Mouse (Mus musculus) common myeloid progenitor, adult 5-6 weeks (primary cell): Measurements from ENCODE around the gene Bcl2l12. TPM values are rescaled to one million over a fixed set of nuclear protein-coding genes. Genes with fewer than 3 reads are reported as not detected.

Source experiments
- ATAC-seq: replicated peaks from 2 replicates; pipeline ENCODE4 v1.8.0; 2016; ENCODE audit warnings: low read depth, mild to moderate bottlenecking, moderate TSS enrichment, inconsistent platforms; ENCODE audit not compliant: poor library complexity, severe bottlenecking
- total RNA-seq: library from RNA; stranded (forward); fragments of 200-1000, 187-1606 nt; gene quantifications from 2 replicates; pipeline ENCODE4 v1.2.3, GENCODE M21; 2017

Gene Bcl2l12
- total RNA-seq, 1 experiment from 2014 or later, result 29.5 TPM

DNA sequence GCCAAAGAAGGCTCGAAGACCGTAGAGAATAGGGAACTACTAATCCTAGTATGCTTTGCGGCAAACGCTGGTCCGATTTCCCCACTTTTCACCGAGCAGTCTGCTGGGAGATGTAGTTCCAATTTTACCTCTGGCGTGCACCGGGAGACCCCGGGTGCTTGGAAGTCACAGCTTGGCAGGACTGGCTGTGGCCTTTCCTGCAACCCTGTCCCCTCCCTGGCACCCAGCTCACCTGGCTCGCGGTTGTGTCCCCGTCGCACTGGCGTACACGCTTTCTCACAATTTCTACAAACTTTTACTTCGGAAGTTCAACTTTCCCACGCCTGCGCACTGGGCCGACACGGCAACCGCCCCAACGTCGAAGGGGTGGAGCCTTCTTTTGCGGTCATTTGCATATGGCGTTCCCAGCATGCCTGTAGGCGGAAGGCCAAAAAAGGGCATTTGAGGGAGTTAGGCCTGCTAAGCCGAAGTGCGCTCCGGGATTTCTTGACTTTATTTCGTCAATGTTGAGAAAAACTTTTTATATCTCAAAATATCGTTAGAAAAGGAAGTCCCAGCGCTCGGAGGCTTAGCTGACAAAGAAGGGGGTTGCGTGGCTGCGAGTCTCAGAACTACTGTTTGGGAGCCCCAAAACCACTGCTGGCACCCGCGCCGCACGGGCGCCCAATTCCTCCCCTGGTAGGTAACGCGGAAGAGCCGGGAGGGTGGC lies 1.1 kb downstream of the Bcl2l12 start, which contains the start of gene Irf3:
Irf3 (plus strand) TSS at position 418 of the 709 bp plus-strand sequence.
- peak; percentile 89 for ATAC-seq

DNA sequence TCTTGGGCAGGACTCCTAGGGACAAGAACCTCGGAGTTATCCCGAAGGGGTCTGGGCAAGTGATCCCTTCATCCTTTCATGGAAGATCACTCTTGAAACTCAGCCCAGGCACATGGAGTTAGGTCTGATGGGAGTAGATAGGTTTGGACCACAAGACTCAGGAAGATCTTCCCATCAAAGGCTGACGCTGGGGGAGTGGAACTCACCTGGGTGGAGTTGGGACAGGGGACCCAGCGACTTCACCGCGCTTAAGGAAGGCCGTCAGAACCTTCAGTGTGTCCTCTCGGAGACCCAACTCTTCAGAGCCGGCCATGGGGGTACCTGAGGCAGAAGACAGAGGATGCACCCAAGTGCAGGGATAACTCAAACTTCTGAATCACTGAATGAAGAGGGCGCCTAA lies 1.8 kb downstream of the Bcl2l12 start:
- no peak for ATAC-seq

DNA sequence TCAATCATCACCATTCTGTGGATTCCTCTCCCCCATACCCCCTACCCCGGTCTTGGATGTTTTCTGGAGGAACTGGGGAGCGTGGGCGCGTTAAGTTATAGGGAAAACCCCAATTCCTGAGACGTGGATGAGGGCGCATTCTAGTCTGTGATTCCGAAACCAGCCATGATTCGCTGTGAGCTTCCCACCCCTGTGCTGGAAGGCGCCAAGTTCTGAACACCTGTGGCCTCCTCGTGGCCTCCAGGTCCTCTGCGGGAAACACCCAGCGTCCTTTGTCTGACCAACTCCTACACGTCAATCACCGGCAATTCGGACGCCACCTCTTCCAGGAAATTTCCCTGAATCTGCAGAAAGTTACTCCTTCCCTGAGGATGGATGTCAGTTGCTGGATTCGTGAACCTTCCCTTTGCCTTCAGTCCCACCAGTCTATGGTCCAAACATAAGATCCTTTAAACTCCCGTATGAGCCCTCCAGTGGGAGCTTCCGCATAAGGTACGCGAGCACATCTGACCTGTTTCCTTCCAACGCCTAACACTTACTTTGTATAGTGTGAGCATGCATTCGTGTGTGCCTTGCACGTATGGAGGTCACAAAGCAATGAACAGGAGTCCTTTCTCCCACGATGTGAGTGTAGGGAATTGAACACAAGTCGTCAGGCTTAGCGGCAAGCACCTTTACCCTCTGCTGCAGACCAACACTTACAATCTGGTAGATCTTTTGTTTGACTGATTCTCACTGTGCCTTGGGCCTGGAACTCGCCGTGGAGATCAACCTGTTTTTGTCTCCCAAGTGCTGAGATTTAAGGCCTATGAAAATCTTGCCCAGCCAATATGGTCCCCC lies 11.4 kb downstream of the Bcl2l12 start:
- ATAC-seq, result peak; percentile 7

DNA sequence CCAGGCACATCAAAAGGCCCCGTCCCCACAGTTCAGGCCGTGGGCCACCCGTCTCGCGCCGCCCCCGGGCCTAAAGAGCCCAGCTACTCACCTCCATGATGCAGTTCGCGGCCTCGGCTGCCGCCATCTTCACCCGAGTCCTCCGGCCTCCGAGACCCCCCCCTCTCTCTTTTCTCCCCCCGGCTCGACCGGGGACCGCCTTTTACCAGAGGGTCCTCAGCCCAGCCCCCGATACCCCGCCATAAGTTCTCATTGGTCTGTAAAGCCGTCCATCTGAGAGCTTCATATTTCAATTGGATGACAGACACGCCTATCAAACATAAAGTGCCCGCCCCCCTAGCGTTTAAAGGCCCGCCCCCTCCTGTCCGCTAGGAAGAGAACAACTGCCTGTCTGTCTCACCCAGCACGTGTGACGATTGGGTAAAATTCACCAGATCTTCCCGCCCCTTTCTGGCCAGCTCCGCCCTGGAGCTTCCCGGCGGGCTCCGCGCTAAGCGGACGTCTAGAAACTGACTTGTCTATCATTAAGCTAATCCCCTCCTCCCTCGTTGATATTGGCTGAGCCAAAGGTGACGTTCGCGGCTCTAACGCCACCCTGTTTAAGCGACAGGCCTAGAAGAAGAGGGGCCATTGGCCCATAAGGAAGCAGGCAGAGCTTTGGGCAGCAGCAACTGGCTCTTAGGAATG lies 12.2 kb downstream of the Bcl2l12 start, which contains the start of gene Prmt1:
Prmt1 (minus strand) TSS at position 377 of the 687 bp plus-strand sequence.
- ATAC-seq, result peak; percentile 85

DNA sequence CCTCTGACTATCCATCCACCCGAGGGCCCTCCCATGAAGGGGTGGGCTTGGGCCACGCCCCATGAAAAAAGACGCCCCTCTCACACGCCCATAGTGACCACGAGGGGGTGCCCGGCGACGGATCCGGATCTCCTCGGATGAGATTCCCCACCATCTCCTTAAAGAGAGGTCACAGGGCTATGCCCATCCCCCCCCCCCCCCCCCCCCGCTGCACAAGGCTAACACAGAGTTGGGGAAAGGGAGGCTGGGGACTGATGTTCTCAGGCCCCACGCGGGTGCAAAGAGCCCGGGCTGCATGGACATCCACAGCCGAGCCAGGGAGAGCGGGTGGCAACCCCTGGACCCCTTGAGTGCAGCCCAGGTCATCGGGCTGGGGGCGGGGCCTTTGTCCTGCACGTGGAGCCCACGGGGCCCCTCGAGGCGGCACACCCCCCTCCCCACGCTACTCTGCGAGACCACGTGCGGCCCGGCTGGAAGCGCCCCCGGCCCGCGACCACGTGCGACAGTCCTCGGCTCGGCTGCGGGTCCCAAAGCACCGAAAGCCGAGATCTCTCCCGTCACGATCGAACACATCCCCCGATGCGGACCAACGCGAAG lies 12.8 kb downstream of the Bcl2l12 start:
- ATAC-seq, result peak; percentile 24

DNA sequence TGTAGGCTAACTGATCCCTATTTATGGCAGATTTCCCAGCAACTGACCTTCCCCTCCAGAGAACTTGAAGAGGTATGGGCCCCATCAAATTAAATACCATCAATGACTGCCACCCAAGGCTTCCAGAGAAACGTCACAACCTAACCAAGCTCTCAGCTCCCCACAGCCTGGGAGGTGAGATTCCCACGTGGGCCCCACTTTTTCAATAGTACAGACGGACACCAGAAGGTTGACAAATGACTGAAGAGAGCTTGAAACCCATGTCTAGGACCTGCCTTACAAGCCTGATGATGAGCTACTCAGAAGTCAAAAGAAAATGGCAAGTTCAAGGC lies 13.7 kb downstream of the Bcl2l12 start:
- ATAC-seq, result no peak

DNA sequence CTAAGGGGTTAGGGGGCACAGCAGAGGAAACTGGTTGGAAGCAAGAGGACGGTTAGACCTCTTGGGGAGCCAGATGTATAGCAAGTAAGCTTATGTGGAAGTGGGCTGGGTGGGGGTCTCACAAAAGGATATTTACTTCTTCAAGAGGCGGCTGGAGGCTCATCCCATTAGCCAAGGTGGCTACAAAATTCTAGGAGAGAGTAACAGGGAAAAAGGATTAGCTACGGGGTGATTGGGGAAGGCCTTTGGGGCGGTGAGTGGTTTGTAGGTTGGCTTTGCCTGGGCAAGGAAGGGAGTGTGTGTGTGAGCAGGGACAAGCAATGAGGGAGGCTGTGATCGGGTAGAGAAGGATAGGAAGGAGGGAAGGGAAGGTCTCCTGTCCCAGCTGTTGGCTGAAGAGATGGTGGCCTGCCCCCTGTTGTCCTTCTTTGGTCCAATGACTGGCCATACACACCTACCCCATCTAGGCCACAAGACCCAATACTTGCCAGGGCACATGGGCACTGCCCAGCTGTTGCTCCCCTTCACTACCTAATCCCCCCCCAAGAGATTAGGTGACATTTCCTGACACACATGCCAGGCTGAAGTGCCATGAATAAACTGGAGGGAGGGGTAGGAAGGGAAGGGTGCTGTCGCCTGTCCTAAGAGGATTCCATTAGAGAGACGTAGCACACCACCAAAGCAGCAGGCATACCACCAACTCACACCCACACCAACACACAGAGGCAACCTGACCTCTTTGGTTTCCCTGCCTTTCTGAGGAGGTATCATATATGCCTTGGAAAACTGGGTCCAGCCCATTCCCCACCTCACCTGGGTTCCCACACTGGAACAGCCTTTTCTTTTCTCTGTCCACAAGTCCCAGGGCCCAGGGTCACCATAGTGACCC lies 14.3 kb downstream of the Bcl2l12 start:
- no peak for ATAC-seq

DNA sequence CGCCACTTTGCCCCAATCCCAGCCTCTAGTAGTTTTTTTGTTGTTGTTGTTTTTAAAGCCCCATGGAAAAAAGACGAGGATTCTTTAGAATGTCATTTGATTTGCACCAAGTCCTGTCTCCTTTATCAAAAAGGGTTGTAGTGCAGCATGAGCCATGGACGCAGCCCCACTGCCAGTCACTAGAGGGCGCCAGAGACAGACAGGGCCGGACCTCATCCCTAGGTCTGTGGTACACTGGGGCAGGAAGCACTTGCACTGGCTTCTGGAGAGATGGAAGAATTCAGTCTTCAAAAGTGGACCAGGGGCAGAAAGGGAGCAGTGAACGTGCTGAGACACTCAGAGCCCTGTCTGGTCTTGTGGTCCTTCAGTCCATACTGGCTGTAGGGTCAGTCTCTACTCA lies 15.4 kb downstream of the Bcl2l12 start:
- ATAC-seq, result peak; percentile 27; the same call in 1 of the 2 replicates

DNA sequence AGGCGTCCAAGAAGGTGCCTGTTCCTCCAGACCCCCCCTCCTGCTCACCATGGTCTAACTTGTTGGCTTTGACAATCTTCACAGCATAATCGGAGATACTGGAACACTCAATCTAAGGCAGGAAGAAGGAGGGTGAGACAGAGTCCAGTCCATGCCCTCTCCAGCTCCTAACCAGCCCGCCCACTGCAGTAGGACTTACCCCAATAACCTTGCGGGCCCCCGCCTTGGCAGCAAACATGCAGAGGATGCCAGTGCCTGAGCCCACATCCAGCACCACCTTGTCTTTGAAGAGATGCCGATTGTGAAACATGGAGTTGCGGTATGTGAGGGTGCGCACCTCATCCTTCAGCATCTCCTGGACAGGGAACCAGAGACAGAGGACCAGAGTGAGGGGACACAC lies 17.0 kb downstream of the Bcl2l12 start:
- ATAC-seq, result no peak

DNA sequence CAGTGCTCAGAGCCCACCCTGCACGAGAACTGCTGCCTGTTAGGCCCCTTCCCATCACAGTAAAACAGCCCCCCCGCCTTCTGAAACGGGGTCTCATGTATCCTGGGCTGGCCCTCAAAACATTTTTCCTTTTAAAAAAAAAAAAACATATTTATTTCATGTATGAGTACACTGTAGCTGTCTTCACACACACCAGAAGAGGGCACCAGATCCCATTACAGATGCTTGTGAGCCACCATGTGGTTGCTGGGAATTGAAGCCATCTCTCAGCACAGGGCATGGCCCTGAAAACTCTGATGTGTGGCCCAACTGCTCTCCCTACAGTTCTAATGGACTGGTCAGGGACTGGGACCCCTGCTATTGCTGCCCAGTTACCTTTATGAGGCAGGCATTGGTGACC lies 20.2 kb downstream of the Bcl2l12 start:
- no peak for ATAC-seq

DNA sequence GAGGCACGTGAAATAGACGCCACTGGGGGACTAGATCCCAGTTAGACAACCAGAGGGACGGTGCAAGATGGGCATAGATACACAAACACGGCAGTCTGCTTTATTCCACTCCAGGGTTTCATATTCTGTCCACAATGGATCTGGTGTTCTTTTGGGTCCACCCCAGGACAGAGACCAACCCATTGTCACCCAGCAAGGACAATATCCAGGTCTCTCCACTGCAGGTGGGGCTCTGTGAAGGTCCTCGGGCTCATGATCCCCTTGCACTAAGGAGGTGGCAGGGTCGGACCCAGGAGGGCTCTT lies 23.4 kb downstream of the Bcl2l12 start:
- ATAC-seq, result no peak

DNA sequence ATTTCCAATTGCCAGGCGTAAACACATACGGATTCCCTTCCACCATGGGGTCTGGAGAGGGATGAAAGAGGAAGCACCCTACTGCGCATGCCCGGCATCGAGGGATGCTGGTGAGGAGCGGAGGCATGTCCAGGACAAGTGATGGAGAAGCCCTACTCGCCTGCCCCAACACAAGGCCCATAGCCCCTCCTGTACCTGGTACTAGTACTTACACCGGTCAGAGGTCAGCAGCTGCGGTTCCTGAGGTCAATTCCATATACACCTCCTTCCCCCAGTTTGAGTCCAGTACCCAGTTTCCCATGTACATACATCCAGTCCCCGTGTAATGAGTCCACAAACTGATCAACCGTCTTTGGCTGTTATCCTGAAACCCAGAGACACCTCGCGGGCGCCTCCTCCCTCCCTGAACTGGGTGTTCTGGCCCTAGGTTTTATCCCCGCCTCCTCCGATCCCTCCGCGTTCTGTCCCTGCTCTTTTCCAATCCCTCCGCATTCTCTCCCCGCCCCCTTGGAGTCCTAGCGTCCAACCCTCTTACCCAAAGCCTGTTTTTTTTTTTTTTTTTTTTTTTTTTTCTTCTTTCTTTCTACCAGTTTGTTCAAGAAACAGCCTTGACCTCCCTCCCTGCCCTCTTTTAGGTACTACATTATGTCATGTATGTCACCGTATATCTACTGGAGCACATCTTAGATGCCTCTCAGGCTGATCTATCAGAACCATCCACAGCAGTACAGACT lies 24.0 kb downstream of the Bcl2l12 start, which contains the start of gene Cpt1c:
Cpt1c (minus strand) TSS at position 469 of the 734 bp plus-strand sequence.
- ATAC-seq, result peak; percentile 45; the same call in 1 of the 2 replicates

DNA sequence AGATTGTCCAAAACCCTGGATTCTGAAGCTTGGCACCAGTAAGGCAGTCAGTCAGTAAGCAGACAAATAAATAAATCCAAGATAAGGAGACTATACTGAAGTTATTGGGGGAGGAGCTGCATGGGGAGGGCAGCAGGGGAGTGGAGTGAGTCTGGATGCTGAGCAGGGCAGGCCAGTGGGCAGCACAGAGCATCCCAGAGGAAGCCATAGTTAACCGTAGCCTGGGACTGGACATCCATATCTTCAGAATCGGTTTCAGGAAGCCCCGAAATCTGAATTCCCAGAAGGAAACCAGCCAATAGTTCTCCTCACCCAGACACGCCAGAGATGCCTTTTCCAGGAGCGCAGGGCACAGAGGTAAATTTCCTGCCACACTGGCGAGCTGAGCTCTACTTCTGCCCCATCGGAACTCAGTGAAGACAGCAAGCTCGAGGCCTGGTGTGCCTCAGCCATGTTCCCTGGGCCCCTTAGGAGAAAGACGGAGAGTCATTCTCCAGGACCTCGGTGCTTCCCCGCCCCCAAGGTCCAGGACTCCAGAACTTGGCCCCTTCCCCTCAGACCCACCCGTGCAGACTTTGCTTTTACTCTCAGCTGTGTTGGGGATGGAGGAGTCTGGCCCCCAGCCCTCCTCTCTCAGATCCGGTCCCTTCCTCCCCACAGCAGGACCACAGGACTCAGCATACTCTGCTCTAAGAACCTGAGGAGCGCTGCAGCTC lies 24.9 kb downstream of the Bcl2l12 start:
- no peak for ATAC-seq

DNA sequence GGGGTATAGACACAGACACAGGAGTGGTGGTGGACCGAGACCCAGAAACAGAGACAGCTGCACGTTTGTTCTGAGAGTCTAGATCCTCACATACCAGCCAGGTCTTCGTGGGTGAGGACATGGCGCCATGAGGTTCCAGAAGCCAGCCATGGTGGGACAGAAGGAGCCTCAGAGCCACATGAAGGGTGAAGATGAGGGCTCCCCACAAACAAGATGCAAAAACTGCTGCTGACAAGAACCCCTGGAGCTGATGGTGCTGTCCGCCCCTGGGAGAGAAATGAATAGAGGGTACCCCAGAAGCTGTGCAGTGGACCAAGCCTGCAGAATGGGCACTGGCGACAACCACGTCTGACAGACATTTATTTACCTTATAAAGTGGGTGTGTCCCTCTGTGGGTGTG lies 27.4 kb downstream of the Bcl2l12 start:
- ATAC-seq, result no peak

DNA sequence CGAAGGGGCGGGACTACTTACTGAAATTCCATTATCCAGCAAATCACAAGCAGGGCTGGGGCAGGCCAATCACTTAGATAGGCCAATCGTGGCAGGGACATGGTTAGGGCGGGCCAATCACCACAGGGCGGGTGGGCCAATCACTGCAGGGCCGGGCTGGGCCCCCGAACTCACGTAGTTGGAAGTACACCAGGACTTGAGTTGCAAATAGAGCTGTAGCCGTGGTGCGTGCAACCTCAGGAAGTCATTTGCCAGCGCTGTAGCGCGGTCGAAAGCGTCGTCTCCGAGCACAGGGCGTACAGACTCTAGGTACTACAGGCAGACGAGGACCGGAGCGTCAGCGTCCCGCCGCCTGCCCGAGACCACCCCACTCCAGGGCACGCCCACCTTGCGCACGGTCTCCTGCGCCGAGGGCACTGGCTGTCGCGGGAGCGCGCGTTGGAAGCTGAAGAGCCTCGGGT lies 28.3 kb downstream of the Bcl2l12 start:
- ATAC-seq, result peak; percentile 83

DNA sequence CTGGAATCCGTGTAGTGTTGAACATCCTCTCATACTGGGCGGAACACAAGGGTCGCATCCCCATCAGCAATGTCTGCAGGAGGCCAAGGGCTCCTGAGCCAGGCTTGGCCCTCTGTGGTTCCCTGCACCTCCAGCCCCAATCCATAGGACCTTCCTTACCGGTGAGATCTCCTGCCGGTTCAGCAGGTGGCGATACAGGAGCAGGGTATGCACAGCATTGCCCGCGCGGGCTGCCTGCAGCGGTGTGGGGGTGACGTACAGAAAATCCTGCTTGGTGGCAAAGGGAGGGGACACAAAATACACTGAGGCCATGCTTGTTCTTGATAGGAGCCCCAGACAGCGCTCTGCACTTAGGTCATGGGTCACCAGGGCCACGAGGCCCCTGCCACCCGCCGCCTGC lies 31.9 kb downstream of the Bcl2l12 start:
- ATAC-seq, result no peak

DNA sequence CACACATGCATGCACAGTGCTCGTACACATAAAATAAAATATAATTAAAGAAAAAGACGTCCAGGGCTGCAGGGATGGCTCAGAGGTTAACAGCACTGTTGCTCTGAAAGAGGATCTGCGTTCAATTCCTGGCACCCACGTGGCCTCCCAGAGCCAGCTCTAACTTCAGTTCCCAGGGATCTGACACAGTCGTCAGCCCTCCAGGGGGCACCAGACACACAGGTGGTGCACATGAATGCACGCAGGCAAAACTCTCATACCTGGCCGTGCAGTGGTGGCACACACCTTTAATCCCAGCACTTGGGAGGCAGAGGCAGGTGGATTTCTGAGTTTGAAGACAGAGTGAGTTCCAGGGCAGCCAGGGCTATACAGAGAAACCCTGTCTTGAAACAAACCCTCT lies 32.5 kb downstream of the Bcl2l12 start:
- ATAC-seq, result no peak

DNA sequence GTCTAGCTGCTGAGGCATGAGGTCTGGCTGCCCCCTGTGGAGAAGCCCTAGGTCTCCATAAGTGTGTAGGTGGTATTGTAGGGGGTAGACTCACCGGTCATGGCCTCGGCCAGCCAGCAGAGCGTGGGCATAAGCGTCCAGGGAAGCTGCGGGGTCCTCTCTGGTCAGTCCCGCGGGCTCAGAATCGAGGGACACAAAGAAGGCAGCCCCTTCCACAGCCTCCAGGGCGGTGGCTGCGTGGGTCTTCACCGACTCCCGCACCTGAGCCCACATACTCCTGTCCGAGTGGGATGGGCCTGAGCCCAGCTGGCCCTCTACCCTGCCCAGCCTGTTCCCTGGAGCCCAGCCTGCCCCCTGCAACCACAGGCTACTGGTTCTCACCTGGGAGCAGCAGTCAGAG lies 33.5 kb downstream of the Bcl2l12 start:
- no peak for ATAC-seq
